Mouse (Mus musculus): ENCODE measurements around the gene Ptprg. TPM values are rescaled to one million over a fixed set of nuclear protein-coding genes. Genes with fewer than 3 reads are reported as not detected.

Ptprg gene
- polyA plus RNA-seq, 1 experiment = 48.6 TPM

- no peak for DNase-seq (ENCODE audit: low read depth)
- TF ChIP-seq POLR2A (IDR thresholded peaks at IDR 0.05; ENCODE audit: borderline replicate concordance, extremely low read depth, insufficient read depth, insufficient read length, poor library complexity, severe bottlenecking) = no peak
- no peak for TF ChIP-seq CTCF (IDR thresholded peaks at IDR 0.05; ENCODE audit: borderline replicate concordance, extremely low read depth, insufficient read depth, insufficient read length)
These were observed 134.2 kb downstream of the Ptprg start for GRCm38 (mm10) chr14:11687541-11687940.

GRCm38 (mm10) chr14:11688142-11688541 is 134.8 kb downstream of the Ptprg start:
- no peak for DNase-seq (ENCODE audit: low read depth)
- TF ChIP-seq CTCF (IDR thresholded peaks at IDR 0.05; ENCODE audit: borderline replicate concordance, extremely low read depth, insufficient read depth, insufficient read length) (no peak), POLR2A (IDR thresholded peaks at IDR 0.05; ENCODE audit: borderline replicate concordance, extremely low read depth, insufficient read depth, insufficient read length, poor library complexity, severe bottlenecking) (no peak)

- no peak for TF ChIP-seq POLR2A (IDR thresholded peaks at IDR 0.05; ENCODE audit: borderline replicate concordance, extremely low read depth, insufficient read depth, insufficient read length, poor library complexity, severe bottlenecking)
- no peak for TF ChIP-seq CTCF (IDR thresholded peaks at IDR 0.05; ENCODE audit: borderline replicate concordance, extremely low read depth, insufficient read depth, insufficient read length)
- DNase-seq (ENCODE audit: low read depth) = peak; percentile 43
These were observed 136.7 kb downstream of the Ptprg start for GRCm38 (mm10) chr14:11690066-11690465.

GRCm38 (mm10) chr14:11691531-11691930 is 138.2 kb downstream of the Ptprg start:
- TF ChIP-seq POLR2A (IDR thresholded peaks at IDR 0.05; ENCODE audit: borderline replicate concordance, extremely low read depth, insufficient read depth, insufficient read length, poor library complexity, severe bottlenecking) = no peak
- no peak for DNase-seq (ENCODE audit: low read depth)

- no peak for TF ChIP-seq POLR2A (IDR thresholded peaks at IDR 0.05; ENCODE audit: borderline replicate concordance, extremely low read depth, insufficient read depth, insufficient read length, poor library complexity, severe bottlenecking)
- no peak for TF ChIP-seq CTCF (IDR thresholded peaks at IDR 0.05; ENCODE audit: borderline replicate concordance, extremely low read depth, insufficient read depth, insufficient read length)
These were observed 145.5 kb downstream of the Ptprg start for GRCm38 (mm10) chr14:11698880-11699279.

GRCm38 (mm10) chr14:11699654-11700053 is 146.3 kb downstream of the Ptprg start:
- TF ChIP-seq CTCF (IDR thresholded peaks at IDR 0.05; ENCODE audit: borderline replicate concordance, extremely low read depth, insufficient read depth, insufficient read length) (no peak), POLR2A (IDR thresholded peaks at IDR 0.05; ENCODE audit: borderline replicate concordance, extremely low read depth, insufficient read depth, insufficient read length, poor library complexity, severe bottlenecking) (no peak)

More at GRCm38 (mm10) chr14:11698880-11699279, 145.5 kb downstream of the Ptprg start:
- DNase-seq (ENCODE audit: low read depth) = no peak

GRCm38 (mm10) chr14:11701516-11702249 is 148.4 kb downstream of the Ptprg start:
- DNase-seq (ENCODE audit: low read depth) = no peak

More at GRCm38 (mm10) chr14:11699654-11700053, 146.3 kb downstream of the Ptprg start:
- no peak for DNase-seq (ENCODE audit: low read depth)

GRCm38 (mm10) chr14:11702770-11703477 is 149.6 kb downstream of the Ptprg start:
- TF ChIP-seq POLR2A (IDR thresholded peaks at IDR 0.05; ENCODE audit: borderline replicate concordance, extremely low read depth, insufficient read depth, insufficient read length, poor library complexity, severe bottlenecking) (no peak), CTCF (IDR thresholded peaks at IDR 0.05; ENCODE audit: borderline replicate concordance, extremely low read depth, insufficient read depth, insufficient read length) (no peak)
- no peak for DNase-seq (ENCODE audit: low read depth)

More at GRCm38 (mm10) chr14:11701516-11702249, 148.4 kb downstream of the Ptprg start:
- TF ChIP-seq POLR2A (IDR thresholded peaks at IDR 0.05; ENCODE audit: borderline replicate concordance, extremely low read depth, insufficient read depth, insufficient read length, poor library complexity, severe bottlenecking) = no peak
- no peak for TF ChIP-seq CTCF (IDR thresholded peaks at IDR 0.05; ENCODE audit: borderline replicate concordance, extremely low read depth, insufficient read depth, insufficient read length)

- DNase-seq (ENCODE audit: low read depth) = no peak
- TF ChIP-seq POLR2A (IDR thresholded peaks at IDR 0.05; ENCODE audit: borderline replicate concordance, extremely low read depth, insufficient read depth, insufficient read length, poor library complexity, severe bottlenecking) = no peak
- no peak for TF ChIP-seq CTCF (IDR thresholded peaks at IDR 0.05; ENCODE audit: borderline replicate concordance, extremely low read depth, insufficient read depth, insufficient read length)
These were observed 151.5 kb downstream of the Ptprg start for GRCm38 (mm10) chr14:11704871-11705270.

GRCm38 (mm10) chr14:11709352-11709751 is 156.0 kb downstream of the Ptprg start:
- no peak for TF ChIP-seq POLR2A (IDR thresholded peaks at IDR 0.05; ENCODE audit: borderline replicate concordance, extremely low read depth, insufficient read depth, insufficient read length, poor library complexity, severe bottlenecking)
- no peak for TF ChIP-seq CTCF (IDR thresholded peaks at IDR 0.05; ENCODE audit: borderline replicate concordance, extremely low read depth, insufficient read depth, insufficient read length)
- peak; percentile 56 for DNase-seq (ENCODE audit: low read depth)

- TF ChIP-seq POLR2A (IDR thresholded peaks at IDR 0.05; ENCODE audit: borderline replicate concordance, extremely low read depth, insufficient read depth, insufficient read length, poor library complexity, severe bottlenecking) = no peak
- no peak for TF ChIP-seq CTCF (IDR thresholded peaks at IDR 0.05; ENCODE audit: borderline replicate concordance, extremely low read depth, insufficient read depth, insufficient read length)
- DNase-seq (ENCODE audit: low read depth) = peak; percentile 91
These were observed 156.5 kb downstream of the Ptprg start for GRCm38 (mm10) chr14:11709798-11710197.
